Mouse (Mus musculus): ENCODE measurements around the gene Styk1.

Styk1 gene

DNA sequence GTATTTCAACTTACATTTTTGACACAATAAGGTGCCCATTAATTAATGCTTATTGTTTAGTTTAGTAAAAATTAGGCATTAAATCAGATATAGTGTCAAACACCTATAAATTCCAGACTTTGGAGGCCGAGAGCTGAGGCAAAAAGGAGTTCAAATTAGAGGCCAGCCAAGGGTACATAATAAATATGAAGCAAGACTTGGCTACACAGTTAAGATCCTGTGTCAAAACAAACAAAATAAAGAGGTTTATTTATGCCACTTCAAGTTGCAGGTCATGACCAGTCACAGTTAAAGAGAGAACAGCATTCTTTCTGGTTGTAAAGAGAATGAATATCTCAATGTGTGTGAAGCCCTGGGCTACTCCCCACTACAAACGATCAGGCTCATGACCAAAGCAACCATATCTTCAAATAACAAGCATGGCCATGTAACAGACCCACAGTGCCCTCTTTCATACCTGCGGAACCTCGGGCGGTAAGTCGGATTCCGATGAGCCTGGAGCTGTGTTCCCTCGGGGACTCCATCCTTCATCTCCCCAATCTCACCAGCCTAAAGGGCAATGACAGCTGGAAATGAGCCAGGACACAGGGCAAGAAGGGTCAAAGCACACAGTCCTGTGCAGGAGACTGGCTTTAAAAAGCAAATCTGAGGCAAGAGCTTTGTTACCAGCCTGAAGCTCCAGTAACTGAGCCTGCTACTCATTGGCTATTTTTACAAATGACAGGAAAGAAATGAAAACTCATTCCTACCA is 16.6 kb upstream of the Styk1 start:
- DNase-seq (ENCODE audit: low read depth, low spot score) = no peak

GRCm38 (mm10) chr6:131367101-131367500 is 13.7 kb upstream of the Styk1 start:
- DNase-seq (ENCODE audit: low read depth, low spot score) = no peak

- DNase-seq (ENCODE audit: low read depth, low spot score) = no peak
Measured at GRCm38 (mm10) chr6:131364353-131364752, 11.0 kb upstream of the Styk1 start.

DNA sequence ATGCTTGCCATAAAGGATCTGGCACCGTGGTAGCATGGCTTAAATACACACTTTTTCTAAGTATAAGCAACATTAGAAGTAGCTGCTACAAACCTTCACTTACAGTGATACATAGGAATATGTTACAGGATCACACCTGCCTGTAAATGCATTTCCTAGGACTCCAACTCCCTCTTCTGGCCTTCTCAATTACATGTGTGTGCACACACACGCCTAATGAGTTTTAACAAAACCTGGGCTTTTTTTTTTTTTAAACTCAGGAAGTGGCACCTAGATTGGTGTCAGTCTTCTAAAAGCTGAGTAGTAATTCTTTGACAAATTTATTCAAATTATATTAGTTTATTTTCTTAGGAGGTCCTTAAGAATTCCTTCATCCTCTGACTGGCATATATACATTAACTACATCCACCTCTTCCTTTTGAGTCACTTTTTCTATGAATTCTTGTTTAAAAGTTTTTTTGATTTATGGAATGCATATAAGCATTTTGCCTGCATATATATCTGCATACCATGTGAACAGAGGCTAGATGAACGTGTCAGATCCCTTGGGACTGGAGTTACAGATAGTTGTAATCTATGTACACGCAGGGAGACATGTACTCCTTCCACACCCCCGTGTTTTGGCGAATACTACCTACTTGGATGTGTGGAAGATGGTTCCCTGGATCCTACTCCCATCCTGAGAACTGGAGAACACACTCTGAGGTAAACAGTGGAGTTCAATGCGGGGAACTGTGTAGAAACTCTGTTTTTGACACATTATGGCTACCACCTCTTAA is 9.8 kb upstream of the Styk1 start:
- DNase-seq (ENCODE audit: low read depth, low spot score) = no peak

DNA sequence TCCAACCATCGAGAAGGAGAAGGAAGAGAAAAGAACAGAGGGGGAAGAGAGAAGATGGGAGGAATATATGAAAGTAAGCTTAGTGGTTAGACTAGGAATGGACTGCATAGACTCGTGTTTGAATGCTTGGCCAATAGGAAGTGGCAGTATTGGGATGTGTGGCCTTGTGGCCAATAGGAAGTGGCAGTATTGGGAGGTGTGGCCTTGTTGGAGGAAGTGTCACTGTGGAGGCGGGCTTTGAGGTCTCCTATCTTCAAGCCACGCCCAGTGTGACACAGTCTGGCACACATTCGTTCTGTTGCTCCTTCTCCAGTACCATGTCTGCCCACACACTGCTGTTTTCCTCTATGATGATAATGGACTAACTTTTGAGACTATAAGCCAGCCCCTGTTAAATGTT is 7.3 kb upstream of the Styk1 start:
- DNase-seq (ENCODE audit: low read depth, low spot score) = no peak

DNA sequence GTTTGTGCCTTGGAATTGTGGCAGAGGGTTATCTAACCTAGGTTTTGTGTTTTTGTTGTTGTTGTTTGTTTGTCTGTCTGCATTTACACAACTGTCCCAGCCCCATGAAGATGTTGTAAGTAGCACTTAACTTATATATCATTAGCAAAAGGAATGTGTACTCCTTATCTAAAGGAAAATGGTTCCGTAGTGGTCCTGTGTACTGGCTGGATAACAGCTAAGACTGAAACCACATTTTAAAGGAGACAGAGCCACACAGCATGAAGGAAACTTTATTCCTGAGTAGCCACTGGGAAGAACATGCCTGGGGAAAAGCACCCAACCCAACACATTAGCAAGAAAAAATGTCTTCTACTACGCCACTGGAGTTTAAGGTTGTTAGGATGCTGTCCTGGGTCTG is 6.1 kb upstream of the Styk1 start:
- DNase-seq (ENCODE audit: low read depth, low spot score) = no peak

GRCm38 (mm10) chr6:131354913-131355312 is 1.5 kb upstream of the Styk1 start:
- DNase-seq (ENCODE audit: low read depth, low spot score) = no peak

- no peak for DNase-seq (ENCODE audit: low read depth, low spot score)
Measured at GRCm38 (mm10) chr6:131347026-131347425, 6.4 kb downstream of the Styk1 start.

- DNase-seq (ENCODE audit: low read depth, low spot score) = no peak
Measured at GRCm38 (mm10) chr6:131344346-131344745, 9.1 kb downstream of the Styk1 start.

GRCm38 (mm10) chr6:131340082-131340481 is 13.3 kb downstream of the Styk1 start:
- DNase-seq (ENCODE audit: low read depth, low spot score) = no peak

GRCm38 (mm10) chr6:131339309-131339708 is 14.1 kb downstream of the Styk1 start:
- no peak for DNase-seq (ENCODE audit: low read depth, low spot score)

DNA sequence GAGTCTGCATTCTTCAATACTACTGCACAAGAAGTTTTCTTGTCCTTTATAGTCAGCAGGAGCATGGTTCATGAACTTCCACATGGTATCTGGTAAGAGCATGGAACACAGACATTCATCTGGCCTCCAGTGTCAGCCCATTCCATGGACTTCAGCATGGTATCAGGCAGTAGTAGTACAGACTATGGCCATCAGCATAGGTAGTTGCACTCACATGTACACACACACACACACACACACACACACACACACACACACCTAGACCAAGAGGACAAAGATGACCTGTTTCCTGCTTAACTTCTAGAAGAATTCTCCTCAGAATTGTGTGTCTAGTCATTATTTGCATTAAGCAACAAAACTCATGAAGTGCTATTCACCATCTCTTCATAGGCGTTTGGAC is 14.6 kb downstream of the Styk1 start:
- DNase-seq (ENCODE audit: low read depth, low spot score) = no peak

GRCm38 (mm10) chr6:131327076-131327475 is 26.3 kb downstream of the Styk1 start:
- DNase-seq (ENCODE audit: low read depth, low spot score) = no peak

- no peak for DNase-seq (ENCODE audit: low read depth, low spot score)
Measured at GRCm38 (mm10) chr6:131321854-131322639, 31.4 kb downstream of the Styk1 start.

DNA sequence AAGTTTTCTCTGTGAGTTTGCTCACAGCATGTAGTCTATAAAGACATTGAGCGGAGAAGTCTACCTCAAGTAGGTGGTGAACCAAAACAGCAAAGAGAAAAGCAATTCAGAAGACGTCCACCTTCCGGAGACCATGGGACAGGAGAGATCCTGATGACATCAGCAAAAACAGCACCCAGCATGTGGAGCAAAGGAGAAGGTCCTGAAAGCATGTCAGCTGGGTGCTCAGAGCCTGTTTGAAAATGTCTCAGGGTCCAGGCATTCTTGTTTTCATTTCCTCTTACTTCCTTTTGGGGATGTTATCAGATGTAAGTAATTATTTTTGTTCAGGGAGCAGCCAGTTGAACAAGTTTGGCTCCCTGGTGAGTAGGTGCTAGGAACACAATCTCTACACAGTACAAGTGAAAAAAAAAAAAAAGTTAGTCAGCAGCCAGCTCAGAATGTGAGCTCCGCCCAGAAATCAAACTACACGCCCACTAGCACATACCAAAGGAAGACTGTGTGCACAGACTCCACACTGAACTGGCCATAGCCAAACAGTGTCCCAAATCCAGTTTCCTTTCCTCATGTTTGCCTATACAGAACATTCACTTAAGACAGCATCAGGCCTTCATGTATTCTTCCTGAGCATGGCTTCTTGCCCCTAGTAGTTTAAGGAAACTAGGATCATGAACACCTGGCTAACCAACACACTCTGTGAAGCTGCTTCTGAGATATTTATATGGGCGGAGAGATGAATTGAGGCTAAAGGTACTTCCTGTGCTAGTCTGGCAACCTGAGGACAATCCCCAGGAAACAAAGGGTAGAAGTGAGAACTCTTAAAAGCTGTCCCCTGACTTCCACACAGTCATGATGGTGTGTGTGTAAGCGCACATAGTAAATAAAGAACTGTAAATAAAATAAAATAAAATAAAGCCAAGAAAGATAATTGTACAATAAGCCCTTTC is 37.0 kb downstream of the Styk1 start:
- no peak for DNase-seq (ENCODE audit: low read depth, low spot score)

DNA sequence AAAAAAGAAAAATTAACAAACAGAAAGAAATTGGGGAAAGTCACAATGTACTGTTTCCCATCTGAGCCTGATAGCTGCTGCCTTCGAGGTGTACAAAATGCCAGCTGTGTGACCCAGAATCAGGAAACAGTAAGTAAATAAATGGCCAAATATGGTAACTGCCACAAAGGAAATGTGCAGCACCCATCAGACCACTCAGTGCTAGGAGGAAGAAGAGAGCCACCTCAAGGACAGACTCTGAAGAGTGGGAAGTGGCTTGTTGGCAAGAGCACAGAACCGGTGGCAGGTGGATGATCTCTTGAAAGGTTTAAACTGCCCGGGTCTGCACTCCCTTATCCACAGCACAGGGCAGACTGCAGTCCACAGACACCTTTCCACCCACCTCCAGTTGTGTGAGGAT is 45.4 kb downstream of the Styk1 start:
- DNase-seq (ENCODE audit: low read depth, low spot score) = no peak

- no peak for DNase-seq (ENCODE audit: low read depth, low spot score)
Measured at GRCm38 (mm10) chr6:131304776-131305175, 48.6 kb downstream of the Styk1 start.

- DNase-seq (ENCODE audit: low read depth, low spot score) = no peak
Measured at GRCm38 (mm10) chr6:131298531-131298930, 54.9 kb downstream of the Styk1 start.

GRCm38 (mm10) chr6:131294435-131295112 is 58.8 kb downstream of the Styk1 start:
- no peak for DNase-seq (ENCODE audit: low read depth, low spot score)

DNA sequence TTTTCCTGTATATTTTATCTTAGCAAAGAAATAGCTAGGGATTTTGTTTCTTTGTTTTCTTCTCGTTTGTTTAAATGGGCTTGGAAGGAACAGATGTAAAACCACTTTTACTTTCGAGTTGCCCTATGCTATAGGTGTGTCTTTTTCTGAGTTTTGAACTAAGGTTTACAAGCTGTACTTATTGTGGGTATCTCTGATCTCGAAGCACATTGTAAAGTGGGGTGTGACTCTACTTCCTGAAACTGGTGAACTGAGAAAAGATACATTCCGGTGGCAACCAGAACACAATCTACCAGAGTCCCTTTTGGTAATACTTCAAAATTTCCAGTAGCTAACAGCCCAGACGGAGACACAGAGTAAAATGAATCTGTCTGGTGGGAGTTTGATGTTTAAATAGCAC is 59.5 kb downstream of the Styk1 start:
- no peak for DNase-seq (ENCODE audit: low read depth, low spot score)

Measured in skeletal muscle tissue, adult 2 months (tissue).